Mouse (Mus musculus) heart, postnatal 25 days (tissue): Measurements from ENCODE around the gene Ptprg. TPM values are rescaled to one million over a fixed set of nuclear protein-coding genes. Genes with fewer than 3 reads are reported as not detected.
"Not testable (repeated sequence)": the region's sequence is repeated elsewhere in the genome, so short reads cannot be mapped to it uniquely, and the experiment has no call there.

Experiments
- DNase-seq: peaks from one replicate; pipeline ENCODE4 v3.0.0; 2022; ENCODE audit warnings: low spot score
- intact Hi-C: fragments of 180-260 bp; cut with DNase I; formaldehyde crosslinking; loops from one replicate; pipeline ENCODE4 v1.15.1; 2025
- total RNA-seq, 2 experiments: library from RNA; stranded (reverse); gene quantifications; 2 replicates each; pipeline ENCODE4 v1.2.3; 2021

Gene Ptprg
- total RNA-seq, 2 experiments from 2014 or later, result 58.0 to 62.3 TPM

GRCm38 (mm10) chr14:12189717-12190600 lies 636.6 kb downstream of the Ptprg start:
- no peak for DNase-seq
- intact Hi-C loops, result no loop called here

DNA sequence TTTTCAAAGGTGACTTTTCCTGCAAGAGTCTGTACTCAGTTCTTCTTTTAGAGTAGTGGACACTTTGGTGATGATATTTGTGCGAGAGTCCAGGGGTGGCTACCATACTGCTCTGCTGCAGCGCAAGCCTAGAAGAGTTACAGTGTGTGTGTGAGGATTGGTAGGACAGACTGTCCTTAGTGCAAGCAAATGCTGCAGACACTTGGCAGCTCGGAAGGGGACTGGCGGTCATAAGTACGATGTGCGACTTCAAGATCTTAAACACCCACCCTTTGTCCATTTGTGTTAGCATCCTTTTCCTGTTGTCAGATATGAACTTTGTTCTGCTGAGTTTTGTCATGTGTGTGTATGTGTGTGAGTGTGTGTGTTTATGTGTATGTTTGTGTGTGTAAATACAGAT lies 637.7 kb downstream of the Ptprg start:
- intact Hi-C loops, result no loop called here
- DNase-seq, result no peak

GRCm38 (mm10) chr14:12198735-12199134 lies 645.4 kb downstream of the Ptprg start:
- DNase-seq, result no peak
- intact Hi-C loops, result no loop called here

DNA sequence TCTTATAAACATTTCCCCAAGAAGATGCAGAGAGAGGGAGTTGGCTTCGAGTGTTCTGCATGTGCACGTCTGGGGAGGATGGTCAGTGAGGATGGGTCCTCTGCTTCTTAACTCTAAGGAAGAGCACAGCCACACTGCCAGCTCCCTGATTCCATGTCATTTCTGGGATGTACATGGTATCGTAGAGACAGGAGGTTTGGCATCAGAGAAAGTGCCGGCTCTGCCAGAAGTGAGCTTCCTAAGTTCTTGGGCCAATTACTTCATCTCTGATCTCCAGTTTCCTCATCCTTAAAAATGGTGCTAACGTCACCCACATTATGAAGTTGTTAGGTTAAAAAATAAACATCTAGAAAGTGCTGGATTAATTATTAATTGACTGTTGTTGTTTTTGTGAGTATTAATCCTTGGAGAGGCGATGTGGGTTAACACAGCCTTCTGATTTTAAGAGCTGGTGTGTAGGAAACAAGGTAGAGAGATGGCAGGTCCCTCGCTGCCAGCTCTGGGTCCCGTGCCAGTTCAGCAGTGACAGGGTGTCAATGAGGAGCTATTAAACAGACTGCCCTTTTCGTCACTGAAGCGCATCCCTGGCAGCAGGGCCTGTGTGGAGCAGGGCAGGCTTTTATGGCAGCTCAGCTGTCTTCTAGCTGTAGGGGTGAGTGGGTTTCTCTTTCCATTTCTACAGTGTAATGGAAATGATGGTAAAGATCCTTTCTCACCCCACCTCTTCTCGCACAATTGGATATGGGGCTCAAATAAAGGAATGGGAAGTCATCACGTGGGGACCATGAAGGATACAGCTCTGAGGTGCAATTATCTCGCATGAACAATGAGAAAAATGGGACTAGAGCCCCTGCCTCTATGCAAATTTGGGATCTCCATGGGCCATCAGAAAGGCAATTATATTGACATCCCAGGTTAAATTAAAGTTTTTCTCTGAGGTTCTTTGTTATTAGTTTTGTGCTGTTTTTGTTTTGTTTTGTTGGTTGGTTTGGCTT lies 646.9 kb downstream of the Ptprg start:
- DNase-seq, result no peak
- intact Hi-C loops, result no loop called here

DNA sequence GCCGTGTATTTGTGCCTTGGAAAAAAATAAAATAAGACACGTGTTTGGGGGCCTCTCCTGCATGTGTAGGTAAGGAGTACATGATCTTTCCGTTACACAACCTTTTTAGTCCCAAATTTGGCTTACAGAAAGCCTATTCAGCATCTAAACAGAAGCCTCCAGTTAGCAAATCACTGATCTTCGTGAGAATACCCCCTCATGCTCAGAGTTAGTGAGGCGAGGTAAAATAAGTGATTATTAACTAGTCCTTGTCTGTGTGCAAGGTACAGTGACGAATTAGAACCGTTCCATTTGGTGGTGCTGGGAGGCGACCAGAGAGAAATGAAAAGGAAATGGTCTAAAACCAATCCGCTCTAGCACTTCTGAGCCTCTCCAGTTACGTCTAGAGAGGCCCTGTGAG lies 648.9 kb downstream of the Ptprg start:
- DNase-seq, result no peak
- intact Hi-C loops, result no loop called here

DNA sequence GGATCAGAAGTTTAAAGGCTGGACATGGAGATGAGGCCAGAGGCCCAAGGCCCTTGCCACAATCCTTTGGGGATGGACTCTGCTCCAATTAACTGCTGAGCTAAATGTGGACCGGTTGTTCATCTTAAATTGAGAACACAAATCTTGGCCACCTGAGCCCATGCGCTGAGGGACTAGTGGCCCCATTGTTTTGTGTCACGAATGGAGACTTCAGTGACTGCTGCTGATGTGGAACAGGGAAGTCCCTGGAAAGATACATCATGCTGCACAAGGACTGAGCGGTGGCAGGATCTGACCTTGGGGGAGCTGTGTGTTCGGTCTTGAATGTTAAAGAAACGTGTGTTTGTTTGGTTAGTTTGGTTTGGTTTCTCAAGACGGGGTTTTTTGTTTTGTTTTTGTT lies 649.7 kb downstream of the Ptprg start:
- intact Hi-C loops, result no loop called here
- no peak for DNase-seq

DNA sequence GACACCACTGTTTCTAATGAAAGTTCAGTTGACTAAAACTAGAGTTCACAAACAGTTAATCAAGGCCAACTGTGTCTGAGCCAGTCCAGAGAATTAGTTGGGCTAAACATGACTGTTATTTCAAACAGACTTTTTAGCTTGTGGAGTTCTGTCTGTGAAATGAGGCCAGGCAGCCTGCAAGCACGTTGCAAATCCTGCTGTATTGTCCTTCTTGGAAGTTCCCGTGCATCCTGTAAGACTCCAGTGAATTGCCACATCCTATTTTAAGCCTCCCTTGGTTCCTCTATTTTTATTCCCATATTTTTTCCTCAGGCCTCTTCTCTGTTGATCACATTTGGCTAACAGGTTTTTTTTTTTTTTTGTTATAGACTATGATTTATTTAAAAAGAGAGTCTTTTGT lies 652.8 kb downstream of the Ptprg start:
- intact Hi-C loops, result loop anchor here (5.0 kb wide), 2 partner anchors 54 to 326 kb away; no protein-coding TSS in a partner anchor

GRCm38 (mm10) chr14:12208554-12208953 lies 655.2 kb downstream of the Ptprg start:
- DNase-seq, result no peak
- intact Hi-C loops, result loop anchor here (5.0 kb wide), 2 partner anchors 56 to 324 kb away; no protein-coding TSS in a partner anchor

More for the DNA sequence above, 652.8 kb downstream of the Ptprg start:
- DNase-seq, result no peak

GRCm38 (mm10) chr14:12218544-12219150 lies 665.3 kb downstream of the Ptprg start:
- intact Hi-C loops, result no loop called here
- DNase-seq, result no peak

DNA sequence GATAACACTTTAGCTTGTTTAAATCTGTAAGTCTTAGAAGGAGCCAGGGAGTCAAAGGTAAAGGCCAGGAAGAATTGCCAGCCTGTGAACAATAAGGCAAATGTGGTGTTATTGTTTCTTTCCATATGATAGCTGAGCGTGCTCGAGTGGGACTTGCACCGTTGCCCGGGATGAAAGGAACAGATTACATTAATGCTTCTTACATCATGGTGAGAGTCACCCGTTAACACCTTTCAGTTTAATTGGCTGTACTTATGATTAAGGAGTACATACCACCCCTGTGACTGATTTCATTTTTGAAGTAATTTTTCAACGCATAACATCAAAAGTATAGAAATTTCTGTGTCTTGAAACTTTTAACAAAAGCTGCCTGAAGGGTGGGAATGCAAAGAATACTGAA lies 666.5 kb downstream of the Ptprg start:
- intact Hi-C loops, result no loop called here
- no peak for DNase-seq

- intact Hi-C loops, result no loop called here
- no peak for DNase-seq
Measured at GRCm38 (mm10) chr14:12220540-12220939, 667.2 kb downstream of the Ptprg start.

GRCm38 (mm10) chr14:12221571-12221970 lies 668.2 kb downstream of the Ptprg start:
- intact Hi-C loops, result no loop called here
- no peak for DNase-seq

GRCm38 (mm10) chr14:12243726-12244125 lies 690.4 kb downstream of the Ptprg start:
- DNase-seq, result no peak
- intact Hi-C loops, result no loop called here

DNA sequence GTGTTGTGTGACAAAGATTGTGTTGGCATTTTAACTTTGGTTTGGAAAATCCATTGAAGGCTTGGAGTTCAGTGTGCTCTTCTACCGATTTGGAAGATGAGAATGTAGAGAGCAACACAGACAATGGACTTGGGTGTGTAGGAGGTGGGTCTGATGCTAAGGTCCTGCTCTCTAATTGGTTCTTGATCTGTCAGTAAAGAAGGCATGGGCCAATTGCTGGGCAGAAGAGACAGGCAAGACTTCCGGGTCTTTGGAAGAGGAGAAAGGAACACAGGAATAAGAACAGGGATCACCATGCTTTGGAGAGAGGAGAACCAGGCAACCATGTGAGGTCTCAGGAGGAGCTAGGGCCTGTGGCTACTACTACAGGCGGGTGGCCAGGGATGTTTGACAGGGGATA lies 722.7 kb downstream of the Ptprg start:
- DNase-seq, result no peak
- intact Hi-C loops, result no loop called here

- intact Hi-C loops, result loop anchor here (10.0 kb wide), 1 partner anchor 129 kb away; no protein-coding TSS in a partner anchor
- no peak for DNase-seq
Measured at GRCm38 (mm10) chr14:12283641-12284040, 730.3 kb downstream of the Ptprg start, which contains the start of gene Gm49355. TSS of gene Gm49355 (plus strand) at chr14:12283976.

- peak; percentile 74 for DNase-seq
- intact Hi-C loops, result loop anchor here (10.0 kb wide), 1 partner anchor 130 kb away; no protein-coding TSS in a partner anchor
Measured at GRCm38 (mm10) chr14:12284141-12284912, 731.0 kb downstream of the Ptprg start, which contains the start of gene 3830406C13Rik. TSS of gene 3830406C13Rik (plus strand) at chr14:12284173.

DNA sequence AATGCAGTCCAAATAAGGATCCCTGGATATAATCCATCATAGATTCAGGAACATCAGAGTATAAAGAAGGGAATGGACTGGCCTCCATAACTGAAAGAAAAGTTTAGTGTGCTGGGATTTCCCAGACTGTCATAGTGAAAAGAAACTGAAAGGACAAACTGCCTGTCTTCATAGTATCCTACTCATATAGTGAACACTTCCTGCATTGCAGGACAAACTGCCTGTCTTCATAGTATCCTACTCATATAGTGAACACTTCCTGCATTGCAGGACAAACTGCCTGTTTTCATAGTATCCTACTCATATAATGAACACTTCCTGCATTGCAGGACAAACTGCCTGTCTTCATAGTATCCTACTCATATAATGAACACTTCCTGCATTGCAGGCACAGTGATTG lies 736.4 kb downstream of the Ptprg start:
- intact Hi-C loops, result loop anchor here (10.0 kb wide), 1 partner anchor 135 kb away; no protein-coding TSS in a partner anchor

More for the DNA sequence above, 736.4 kb downstream of the Ptprg start:
- not testable (repeated sequence) for DNase-seq
